Mouse (Mus musculus) activated CD4-positive, CD25-positive, alpha-beta regulatory T cell, adult 4 months (primary cell): ENCODE data around the gene Cntrob. TPM values are rescaled to one million over a fixed set of nuclear protein-coding genes. Genes with fewer than 3 reads are reported as not detected.

Experiments used
- ATAC-seq: one replicate; pipeline ENCODE4 v1.8.0; 2017
- polyA plus RNA-seq, 2 experiments: library from polyadenylated mRNA; unstranded; fragments of 100-300 nt; shearing (Covaris generic); gene quantifications; one replicate each; pipeline ENCODE4 v1.2.1; 2017

Cntrob gene
- polyA plus RNA-seq, 2 experiments from 2014 or later, result 9.2 to 10.7 TPM

GRCm38 (mm10) chr11:69298231-69298630, 25.3 kb downstream of the Cntrob start:
- ATAC-seq, result no peak

- no peak for ATAC-seq
Observed at GRCm38 (mm10) chr11:69297799-69298198, 25.8 kb downstream of the Cntrob start.

GRCm38 (mm10) chr11:69295286-69295685, 28.3 kb downstream of the Cntrob start:
- ATAC-seq, result no peak

GRCm38 (mm10) chr11:69291111-69291510, 32.5 kb downstream of the Cntrob start:
- ATAC-seq, result no peak

GRCm38 (mm10) chr11:69277267-69277666, 46.3 kb downstream of the Cntrob start:
- no peak for ATAC-seq

- ATAC-seq, result no peak
Observed at GRCm38 (mm10) chr11:69276081-69276480, 47.5 kb downstream of the Cntrob start.

- no peak for ATAC-seq
Observed at GRCm38 (mm10) chr11:69275650-69276049, 47.9 kb downstream of the Cntrob start.

GRCm38 (mm10) chr11:69272122-69272740, 51.3 kb downstream of the Cntrob start:
- no peak for ATAC-seq

- ATAC-seq, result no peak
Observed at GRCm38 (mm10) chr11:69269575-69269974, 54.0 kb downstream of the Cntrob start.

GRCm38 (mm10) chr11:69268100-69268499, 55.5 kb downstream of the Cntrob start:
- peak; percentile 38 for ATAC-seq

GRCm38 (mm10) chr11:69267341-69267740, 56.2 kb downstream of the Cntrob start:
- ATAC-seq, result peak; percentile 20

GRCm38 (mm10) chr11:69266253-69266652, 57.3 kb downstream of the Cntrob start:
- ATAC-seq, result peak; percentile 79

GRCm38 (mm10) chr11:69265410-69265809, 58.2 kb downstream of the Cntrob start:
- ATAC-seq, result no peak

- ATAC-seq, result no peak
Observed at GRCm38 (mm10) chr11:69264276-69264675, 59.3 kb downstream of the Cntrob start.

- no peak for ATAC-seq
Observed at GRCm38 (mm10) chr11:69260111-69260510, 63.5 kb downstream of the Cntrob start.

GRCm38 (mm10) chr11:69258287-69258686, 65.3 kb downstream of the Cntrob start:
- ATAC-seq, result peak; percentile 75

- ATAC-seq, result no peak
Observed at GRCm38 (mm10) chr11:69257807-69258206, 65.8 kb downstream of the Cntrob start.

- no peak for ATAC-seq
Observed at GRCm38 (mm10) chr11:69257072-69257471, 66.5 kb downstream of the Cntrob start.

GRCm38 (mm10) chr11:69254808-69255207, 68.8 kb downstream of the Cntrob start:
- ATAC-seq, result no peak

GRCm38 (mm10) chr11:69253131-69253530, 70.4 kb downstream of the Cntrob start:
- ATAC-seq, result no peak

- no peak for ATAC-seq
Observed at GRCm38 (mm10) chr11:69251953-69252352, 71.6 kb downstream of the Cntrob start.

- ATAC-seq, result no peak
Observed at GRCm38 (mm10) chr11:69251135-69251842, 72.3 kb downstream of the Cntrob start.

GRCm38 (mm10) chr11:69250106-69250505, 73.5 kb downstream of the Cntrob start:
- no peak for ATAC-seq
